Mouse (Mus musculus) forebrain, embryonic 13.5 days (tissue): ENCODE data around the gene Tomm6. TPM values are rescaled to one million over a fixed set of nuclear protein-coding genes. Genes with fewer than 3 reads are reported as not detected.

ENCODE experiments used
- ATAC-seq: fragments of 200-750 bp; cut with Nextera tagmentation; 2 replicates; pipeline ENCODE4 v1.8.0; 2017
- H3K27ac ChIP-seq: fragments of 300-500 bp; sonication (generic); 2 replicates; pipeline ENCODE4 v1.5.1; 2015; ENCODE audit warnings: inconsistent platforms, mild to moderate bottlenecking, moderate library complexity
- H3K27me3 ChIP-seq: fragments of 300-500 bp; sonication (generic); 2 replicates; pipeline ENCODE4 v1.6.1; 2015; ENCODE audit warnings: mild to moderate bottlenecking, inconsistent platforms
- H3K36me3 ChIP-seq: fragments of 300-500 bp; sonication (generic); 2 replicates; pipeline ENCODE4 v1.6.1; 2015; ENCODE audit warnings: mild to moderate bottlenecking, inconsistent platforms; ENCODE audit not compliant: poor library complexity, severe bottlenecking
- H3K4me1 ChIP-seq: fragments of 300-500 bp; sonication (generic); 2 replicates; pipeline ENCODE4 v1.6.1; 2015; ENCODE audit warnings: inconsistent platforms
- H3K4me2 ChIP-seq: fragments of 300-500 bp; sonication (generic); 2 replicates; pipeline ENCODE4 v1.6.1; 2015; ENCODE audit warnings: inconsistent platforms, mild to moderate bottlenecking, moderate library complexity
- H3K4me3 ChIP-seq: fragments of 300-500 bp; sonication (generic); 2 replicates; pipeline ENCODE4 v1.5.1; 2015; ENCODE audit warnings: mild to moderate bottlenecking, inconsistent platforms
- H3K9ac ChIP-seq: fragments of 300-500 bp; sonication (generic); 2 replicates; pipeline ENCODE4 v1.6.1; 2015; ENCODE audit warnings: mild to moderate bottlenecking, inconsistent platforms
- H3K9me3 ChIP-seq: fragments of 300-500 bp; sonication (generic); replicated peaks from 2 replicates; pipeline ENCODE4 v1.6.1; 2016; ENCODE audit warnings: inconsistent platforms
- WGBS: fragments of 180-500 bp; shearing (Covaris S2); methylation state at CpG from one replicate; pipeline ENCODE4 v1.1.7; 2015; 5-methylcytosine and 5-hydroxymethylcytosine counted together
- polyA plus RNA-seq: library from polyadenylated mRNA; unstranded; fragments of >200 nt; fragmentation: Nextera tagmentation; extraction: Ambion mirVana; gene quantifications from 2 replicates; pipeline ENCODE4 v1.2.1, GENCODE M21; 2015

Gene Tomm6
- polyA plus RNA-seq: 295 and 350 TPM in 2 replicates

- H3K9ac ChIP-seq: peak within 1 kb of the TSS; percentile 84
Observed at GRCm38 (mm10) chr17:47688344-47688607, at the start of gene Tomm6. Gene Tomm6, minus strand, starts transcription at chr17:47688386.

GRCm38 (mm10) chr17:47737271-47738065 lies 49.3 kb upstream of the Tomm6 start:
- Histone ChIP-seq H3K36me3 (no peaks in the 10 kb centered on the region), H3K4me1 (peaks cover 27% of the 10 kb centered on the region), H3K27ac (no peak overlapping the region), H3K9me3 (no peaks in the 10 kb centered on the region), H3K27me3 (peaks cover 34% of the 10 kb centered on the region), H3K9ac (peak overlapping the region; percentile 66), H3K4me3 (peak overlapping the region; percentile 56), H3K4me2 (peak overlapping the region; percentile 91)
- ATAC-seq: peak; percentile 77
- WGBS: 1% methylated on average over 47 of the region's 60 CpGs

More at GRCm38 (mm10) chr17:47688344-47688607, at the start of gene Tomm6:
- WGBS: 0% methylated on average over 9 of the region's 9 CpGs
- peak within 1 kb of the TSS; percentile 72 for H3K27ac ChIP-seq
- peaks cover 27% of the 10 kb centered on the region for H3K4me1 ChIP-seq
- H3K36me3 ChIP-seq: peaks cover 28% of the 10 kb centered on the region
- peak within 1 kb of the TSS; percentile 82 for H3K4me3 ChIP-seq
- H3K4me2 ChIP-seq: peak within 1 kb of the TSS; percentile 94
- H3K27me3 ChIP-seq: peaks cover 5% of the 10 kb centered on the region
- no peaks in the 10 kb centered on the region for H3K9me3 ChIP-seq
- ATAC-seq: no peak

GRCm38 (mm10) chr17:47736856-47737255 lies 48.7 kb upstream of the Tomm6 start, which contains the start of gene Tfeb:
Gene Tfeb, plus strand, starts transcription at chr17:47737030.
- Histone ChIP-seq H3K4me3 (peak within 1 kb of the TSS; percentile 56), H3K9ac (peak within 1 kb of the TSS; percentile 66), H3K27ac (no peak within 1 kb of the TSS), H3K27me3 (peaks cover 34% of the 10 kb centered on the region), H3K4me1 (peaks cover 27% of the 10 kb centered on the region), H3K36me3 (no peaks in the 10 kb centered on the region), H3K4me2 (peak within 1 kb of the TSS; percentile 91), H3K9me3 (no peaks in the 10 kb centered on the region)
- ATAC-seq: peak; percentile 88
- under 1% methylated on average over 35 of the region's 47 CpGs for WGBS

GRCm38 (mm10) chr17:47735553-47736100 lies 47.4 kb upstream of the Tomm6 start:
- H3K4me1 ChIP-seq: peaks cover 27% of the 10 kb centered on the region
- 77% methylated on average over 14 of the region's 14 CpGs for WGBS
- no peak overlapping the region for H3K4me3 ChIP-seq
- no peak overlapping the region for H3K4me2 ChIP-seq
- H3K27me3 ChIP-seq: peaks cover 34% of the 10 kb centered on the region
- H3K36me3 ChIP-seq: no peaks in the 10 kb centered on the region
- H3K9me3 ChIP-seq: no peaks in the 10 kb centered on the region
- ATAC-seq: no peak
- H3K27ac ChIP-seq: no peak overlapping the region
- no peak overlapping the region for H3K9ac ChIP-seq

GRCm38 (mm10) chr17:47730633-47731575 lies 42.7 kb upstream of the Tomm6 start:
- no peak for ATAC-seq
- WGBS: 50% methylated on average over 24 of the region's 24 CpGs
- no peaks in the 10 kb centered on the region; the same call in 1 of the 2 replicates for H3K27me3 ChIP-seq

GRCm38 (mm10) chr17:47726566-47726965 lies 38.4 kb upstream of the Tomm6 start, which contains the start of gene Pgc:
Gene Pgc, plus strand, starts transcription at chr17:47726842.
- Histone ChIP-seq H3K9ac (no peak within 1 kb of the TSS), H3K36me3 (no peaks in the 10 kb centered on the region), H3K27me3 (no peaks in the 10 kb centered on the region; the same call in 1 of the 2 replicates), H3K4me2 (no peak within 1 kb of the TSS), H3K4me1 (no peaks in the 10 kb centered on the region), H3K4me3 (no peak within 1 kb of the TSS), H3K9me3 (no peaks in the 10 kb centered on the region), H3K27ac (no peak within 1 kb of the TSS)
- 86% methylated on average over 11 of the region's 11 CpGs for WGBS
- no peak for ATAC-seq

More at GRCm38 (mm10) chr17:47730633-47731575, 42.7 kb upstream of the Tomm6 start:
- Histone ChIP-seq H3K4me2 (no peak overlapping the region), H3K27ac (no peak overlapping the region), H3K9me3 (no peaks in the 10 kb centered on the region), H3K36me3 (no peaks in the 10 kb centered on the region), H3K4me1 (no peaks in the 10 kb centered on the region), H3K4me3 (no peak overlapping the region), H3K9ac (no peak overlapping the region)

GRCm38 (mm10) chr17:47721183-47721582 lies 33.0 kb upstream of the Tomm6 start:
- Histone ChIP-seq H3K27me3 (no peaks in the 10 kb centered on the region), H3K4me2 (no peak overlapping the region), H3K4me3 (no peak overlapping the region), H3K9me3 (no peaks in the 10 kb centered on the region), H3K27ac (no peak overlapping the region), H3K4me1 (no peaks in the 10 kb centered on the region), H3K9ac (no peak overlapping the region), H3K36me3 (no peaks in the 10 kb centered on the region)
- WGBS: 87% methylated on average over 4 of the region's 4 CpGs
- ATAC-seq: no peak

GRCm38 (mm10) chr17:47715037-47715436 lies 26.9 kb upstream of the Tomm6 start:
- Histone ChIP-seq H3K9me3 (no peaks in the 10 kb centered on the region), H3K4me1 (no peaks in the 10 kb centered on the region), H3K27me3 (no peaks in the 10 kb centered on the region), H3K36me3 (no peaks in the 10 kb centered on the region), H3K9ac (no peak overlapping the region), H3K27ac (no peak overlapping the region), H3K4me3 (no peak overlapping the region), H3K4me2 (no peak overlapping the region)
- no peak for ATAC-seq
- WGBS: 71% methylated on average over 3 of the region's 3 CpGs

GRCm38 (mm10) chr17:47712889-47713571 lies 24.8 kb upstream of the Tomm6 start:
- Histone ChIP-seq H3K9me3 (no peaks in the 10 kb centered on the region), H3K36me3 (no peaks in the 10 kb centered on the region), H3K4me2 (no peak overlapping the region), H3K27me3 (no peaks in the 10 kb centered on the region), H3K9ac (no peak overlapping the region), H3K4me3 (no peak overlapping the region), H3K27ac (no peak overlapping the region), H3K4me1 (no peaks in the 10 kb centered on the region)
- ATAC-seq: no peak
- 45% methylated on average over 12 of the region's 22 CpGs for WGBS

- no peak overlapping the region for H3K9ac ChIP-seq
- WGBS: 64% methylated on average over 6 of the region's 6 CpGs
- H3K9me3 ChIP-seq: no peaks in the 10 kb centered on the region
- ATAC-seq: no peak
- H3K27ac ChIP-seq: no peak overlapping the region
- H3K4me2 ChIP-seq: no peak overlapping the region
- H3K36me3 ChIP-seq: no peaks in the 10 kb centered on the region
- H3K4me1 ChIP-seq: no peaks in the 10 kb centered on the region
- H3K27me3 ChIP-seq: no peaks in the 10 kb centered on the region
- H3K4me3 ChIP-seq: no peak overlapping the region
Observed at GRCm38 (mm10) chr17:47711883-47712282, 23.7 kb upstream of the Tomm6 start.

GRCm38 (mm10) chr17:47710036-47710435 lies 21.9 kb upstream of the Tomm6 start:
- H3K9ac ChIP-seq: no peak overlapping the region
- ATAC-seq: no peak
- no peaks in the 10 kb centered on the region for H3K36me3 ChIP-seq
- H3K4me1 ChIP-seq: no peaks in the 10 kb centered on the region
- no peaks in the 10 kb centered on the region for H3K27me3 ChIP-seq
- no peak overlapping the region for H3K4me2 ChIP-seq
- no peak overlapping the region for H3K27ac ChIP-seq
- H3K4me3 ChIP-seq: no peak overlapping the region
- H3K9me3 ChIP-seq: no peaks in the 10 kb centered on the region
- WGBS: 79% methylated on average over 3 of the region's 3 CpGs
